Mouse (Mus musculus): ENCODE data around the gene Prkar1b. TPM values are rescaled to one million over a fixed set of nuclear protein-coding genes. Genes with fewer than 3 reads are reported as not detected.

Prkar1b gene
- polyA plus RNA-seq, 1 experiment: 18.8 TPM

GRCm38 (mm10) chr5:139115507-139115906 is 34.3 kb downstream of the Prkar1b start:
- TF ChIP-seq POLR2A (IDR thresholded peaks at IDR 0.05; ENCODE audit: borderline replicate concordance, extremely low read depth, low read depth, low read length) (no peak), CTCF (IDR thresholded peaks at IDR 0.05; ENCODE audit: insufficient read depth, low read length) (no peak)
- Histone ChIP-seq H3K4me3 (replicated peaks; ENCODE audit: extremely low read depth, low read depth, low read length) (no peak overlapping the region), H3K4me1 (ENCODE audit: control insufficient read depth, insufficient read depth, low read length) (no peaks in the 10 kb centered on the region)
- DNase-seq: no peak
- WGBS: 92% methylated on average over 7 of the region's 7 CpGs

GRCm38 (mm10) chr5:139114876-139115275 is 34.9 kb downstream of the Prkar1b start:
- TF ChIP-seq CTCF (IDR thresholded peaks at IDR 0.05; ENCODE audit: insufficient read depth, low read length) (no peak), POLR2A (IDR thresholded peaks at IDR 0.05; ENCODE audit: borderline replicate concordance, extremely low read depth, low read depth, low read length) (no peak)
- DNase-seq: no peak
- WGBS: 59% methylated on average over 4 of the region's 4 CpGs
- Histone ChIP-seq H3K4me1 (ENCODE audit: control insufficient read depth, insufficient read depth, low read length) (no peaks in the 10 kb centered on the region), H3K4me3 (replicated peaks; ENCODE audit: extremely low read depth, low read depth, low read length) (no peak overlapping the region)

GRCm38 (mm10) chr5:139112418-139112817 is 37.4 kb downstream of the Prkar1b start:
- no peak for TF ChIP-seq POLR2A (IDR thresholded peaks at IDR 0.05; ENCODE audit: borderline replicate concordance, extremely low read depth, low read depth, low read length)
- TF ChIP-seq CTCF (IDR thresholded peaks at IDR 0.05; ENCODE audit: insufficient read depth, low read length): no peak
- DNase-seq: no peak
- 70% methylated on average over 9 of the region's 9 CpGs for WGBS
- no peaks in the 10 kb centered on the region for H3K4me1 ChIP-seq (ENCODE audit: control insufficient read depth, insufficient read depth, low read length)
- H3K4me3 ChIP-seq (replicated peaks; ENCODE audit: extremely low read depth, low read depth, low read length): no peak overlapping the region

GRCm38 (mm10) chr5:139111991-139112390 is 37.8 kb downstream of the Prkar1b start:
- Histone ChIP-seq H3K4me1 (ENCODE audit: control insufficient read depth, insufficient read depth, low read length) (no peaks in the 10 kb centered on the region), H3K4me3 (replicated peaks; ENCODE audit: extremely low read depth, low read depth, low read length) (no peak overlapping the region)
- WGBS: 63% methylated on average over 9 of the region's 9 CpGs
- TF ChIP-seq POLR2A (IDR thresholded peaks at IDR 0.05; ENCODE audit: borderline replicate concordance, extremely low read depth, low read depth, low read length) (no peak), CTCF (IDR thresholded peaks at IDR 0.05; ENCODE audit: insufficient read depth, low read length) (no peak)
- no peak for DNase-seq

GRCm38 (mm10) chr5:139110140-139110855 is 39.5 kb downstream of the Prkar1b start:
- H3K4me1 ChIP-seq (ENCODE audit: control insufficient read depth, insufficient read depth, low read length): no peaks in the 10 kb centered on the region
- TF ChIP-seq CTCF (IDR thresholded peaks at IDR 0.05; ENCODE audit: insufficient read depth, low read length): no peak
- TF ChIP-seq POLR2A (IDR thresholded peaks at IDR 0.05; ENCODE audit: borderline replicate concordance, extremely low read depth, low read depth, low read length): no peak
- WGBS: 83% methylated on average over 2 of the region's 2 CpGs
- no peak for DNase-seq
- no peak overlapping the region for H3K4me3 ChIP-seq (replicated peaks; ENCODE audit: extremely low read depth, low read depth, low read length)

- DNase-seq: no peak
- TF ChIP-seq POLR2A (IDR thresholded peaks at IDR 0.05; ENCODE audit: borderline replicate concordance, extremely low read depth, low read depth, low read length) (no peak), CTCF (IDR thresholded peaks at IDR 0.05; ENCODE audit: insufficient read depth, low read length) (peak; percentile 67)
- Histone ChIP-seq H3K4me1 (ENCODE audit: control insufficient read depth, insufficient read depth, low read length) (no peaks in the 10 kb centered on the region), H3K4me3 (replicated peaks; ENCODE audit: extremely low read depth, low read depth, low read length) (no peak overlapping the region)
- 67% methylated on average over 9 of the region's 9 CpGs for WGBS
Measured at GRCm38 (mm10) chr5:139107815-139108214, 42.0 kb downstream of the Prkar1b start.

GRCm38 (mm10) chr5:139101783-139102182 is 48.0 kb downstream of the Prkar1b start:
- TF ChIP-seq CTCF (IDR thresholded peaks at IDR 0.05; ENCODE audit: insufficient read depth, low read length): no peak
- no peak for TF ChIP-seq POLR2A (IDR thresholded peaks at IDR 0.05; ENCODE audit: borderline replicate concordance, extremely low read depth, low read depth, low read length)
- Histone ChIP-seq H3K4me3 (replicated peaks; ENCODE audit: extremely low read depth, low read depth, low read length) (no peak overlapping the region), H3K4me1 (ENCODE audit: control insufficient read depth, insufficient read depth, low read length) (peaks cover 2% of the 10 kb centered on the region; the same call in 1 of the 2 replicates)
- DNase-seq: no peak
- 50% methylated on average over 6 of the region's 6 CpGs for WGBS

GRCm38 (mm10) chr5:139098991-139099972 is 50.5 kb downstream of the Prkar1b start:
- WGBS: 39% methylated on average over 12 of the region's 12 CpGs
- TF ChIP-seq POLR2A (IDR thresholded peaks at IDR 0.05; ENCODE audit: borderline replicate concordance, extremely low read depth, low read depth, low read length) (no peak), CTCF (IDR thresholded peaks at IDR 0.05; ENCODE audit: insufficient read depth, low read length) (no peak)
- DNase-seq: no peak
- H3K4me1 ChIP-seq (ENCODE audit: control insufficient read depth, insufficient read depth, low read length): peaks cover 2% of the 10 kb centered on the region; the same call in 1 of the 2 replicates
- no peak overlapping the region for H3K4me3 ChIP-seq (replicated peaks; ENCODE audit: extremely low read depth, low read depth, low read length)

- no peak overlapping the region for H3K4me3 ChIP-seq (replicated peaks; ENCODE audit: extremely low read depth, low read depth, low read length)
- TF ChIP-seq POLR2A (IDR thresholded peaks at IDR 0.05; ENCODE audit: borderline replicate concordance, extremely low read depth, low read depth, low read length) (no peak), CTCF (IDR thresholded peaks at IDR 0.05; ENCODE audit: insufficient read depth, low read length) (no peak)
- H3K4me1 ChIP-seq (ENCODE audit: control insufficient read depth, insufficient read depth, low read length): peaks cover 2% of the 10 kb centered on the region; the same call in 1 of the 2 replicates
- 71% methylated on average over 8 of the region's 8 CpGs for WGBS
- DNase-seq: no peak
Measured at GRCm38 (mm10) chr5:139095297-139096110, 54.3 kb downstream of the Prkar1b start.
